Mouse (Mus musculus): Measurements from ENCODE around the gene Pfas. TPM values are rescaled to one million over a fixed set of nuclear protein-coding genes. Genes with fewer than 3 reads are reported as not detected.

The Pfas gene
- polyA plus RNA-seq (2012; fragmentation: generic; extraction: Trizol): 9.1 TPM

DNA sequence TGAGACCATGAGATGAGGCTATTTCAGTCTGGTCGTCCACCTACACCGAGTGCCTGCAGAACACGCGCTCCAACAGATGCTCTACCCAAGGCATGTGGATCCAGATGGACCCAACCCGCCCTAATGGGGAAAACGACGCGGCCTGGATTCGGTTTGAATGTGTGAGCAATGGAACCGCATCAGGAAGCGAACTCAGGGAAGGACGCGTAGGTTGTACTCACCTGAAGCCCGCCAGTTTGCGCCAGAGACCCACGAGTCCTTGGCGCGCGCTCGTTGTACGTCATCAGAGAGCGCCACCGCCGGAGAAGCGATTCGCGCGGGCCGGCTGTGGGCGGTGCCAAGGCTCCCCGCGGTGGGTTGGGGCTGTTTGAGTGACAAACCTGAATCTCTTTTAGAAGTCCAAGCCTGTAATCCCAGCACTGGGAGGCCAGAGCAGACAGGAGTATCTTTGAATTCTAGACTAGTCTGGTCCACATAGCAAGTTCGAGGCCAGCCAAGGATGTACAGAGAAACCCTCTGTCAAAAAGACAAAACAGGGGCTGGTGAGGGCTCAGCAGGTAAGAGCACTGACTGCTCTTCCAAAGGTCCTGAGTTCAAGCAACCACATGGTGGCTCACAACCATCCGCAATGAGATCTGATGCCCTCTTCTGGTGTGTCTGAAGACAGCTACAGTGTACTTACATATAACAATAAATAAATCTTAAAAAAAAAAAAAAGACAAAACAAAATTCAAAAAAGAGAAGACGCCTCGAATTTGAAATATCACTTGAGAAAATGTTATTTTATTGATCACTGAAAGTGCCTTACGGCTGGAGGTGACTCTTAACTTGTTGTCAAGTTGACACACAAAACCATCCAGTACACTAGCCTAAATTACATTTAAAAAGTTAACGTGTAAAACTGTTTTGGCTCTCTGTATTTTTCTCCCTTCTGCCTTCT is at the start of gene Pfas:
TSS of gene Pfas (minus strand) at position 279 of the 940 bp plus-strand sequence.
- Histone ChIP-seq H3ac (ENCODE audit: control insufficient read depth, insufficient read length) (no peak within 1 kb of the TSS), H3K36me3 (ENCODE audit: control insufficient read depth, insufficient read depth) (no peaks in the 10 kb centered on the region), H3K27me3 (ENCODE audit: control insufficient read depth, insufficient read depth, insufficient read length) (no peaks in the 10 kb centered on the region), H3K79me2 (ENCODE audit: control insufficient read depth, insufficient read depth) (peaks cover 30% of the 10 kb centered on the region), H3K4me2 (ENCODE audit: low read depth) (peak within 1 kb of the TSS; percentile 69), H3K4me3 (peak within 1 kb of the TSS; percentile 54)
- TF ChIP-seq USF1 (IDR thresholded peaks at IDR 0.05; ENCODE audit: low read depth) (no peak), TCF12 (IDR thresholded peaks at IDR 0.05; ENCODE audit: insufficient read depth, poor library complexity, severe bottlenecking) (no peak), MYOD1 (IDR thresholded peaks at IDR 0.05; ENCODE audit: control insufficient read depth in 1 of 3, insufficient read length in 2 of 3, low read depth in 2 of 3) (no peak), MYOG (IDR thresholded peaks at IDR 0.05; ENCODE audit: control insufficient read depth in 1 of 3, insufficient read depth in 1 of 3, insufficient read length in 2 of 3, low read depth in 2 of 3) (no peak), MAX (IDR thresholded peaks at IDR 0.05; ENCODE audit: low read depth) (no peak), REST (IDR thresholded peaks at IDR 0.05; ENCODE audit: insufficient read depth, insufficient read length) (no peak), POLR2AphosphoS2 (IDR thresholded peaks at IDR 0.05; ENCODE audit: insufficient read length, low read depth) (peak; percentile 91), TCF3 (IDR thresholded peaks at IDR 0.05; ENCODE audit: insufficient read length, low read depth) (no peak), POLR2A (IDR thresholded peaks at IDR 0.05; ENCODE audit: insufficient read length, low read depth) (peak; percentile 70), SRF (IDR thresholded peaks at IDR 0.05; ENCODE audit: control insufficient read depth, insufficient read length, low read depth) (peak; percentile 84), CEBPB (IDR thresholded peaks at IDR 0.05; ENCODE audit: insufficient read depth, poor library complexity, severe bottlenecking) (no peak), E2F4 (IDR thresholded peaks at IDR 0.05; ENCODE audit: insufficient read depth) (peak; percentile 61)

DNA sequence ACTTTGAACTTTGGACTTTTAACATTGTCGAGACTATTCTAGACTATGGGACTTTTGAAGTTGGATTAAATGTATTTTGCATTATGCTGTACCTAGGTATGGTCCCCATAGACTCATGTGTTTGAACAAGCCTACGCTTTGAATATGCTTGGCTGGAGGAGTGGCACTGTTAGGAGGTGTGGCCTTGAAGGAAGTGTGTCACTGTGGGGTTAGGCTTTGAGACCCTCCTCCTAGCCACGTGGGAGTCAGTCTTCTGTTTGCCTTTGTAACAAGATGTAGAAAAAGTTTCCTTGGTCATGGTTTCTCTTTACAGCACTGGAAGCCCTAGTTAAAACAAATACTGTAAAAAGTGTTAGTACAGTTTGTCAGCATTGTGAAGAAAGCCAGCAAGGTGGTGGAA is 45.6 kb upstream of the Pfas start:
- Histone ChIP-seq H3K4me2 (ENCODE audit: low read depth) (no peak overlapping the region), H3K27me3 (ENCODE audit: control insufficient read depth, insufficient read depth, insufficient read length) (no peaks in the 10 kb centered on the region), H3K36me3 (ENCODE audit: control insufficient read depth, insufficient read depth) (no peaks in the 10 kb centered on the region), H3ac (ENCODE audit: control insufficient read depth, insufficient read length) (no peak overlapping the region), H3K4me3 (no peak overlapping the region), H3K79me2 (ENCODE audit: control insufficient read depth, insufficient read depth) (peaks cover 32% of the 10 kb centered on the region)
- TF ChIP-seq MAX (IDR thresholded peaks at IDR 0.05; ENCODE audit: low read depth): no peak
- TF ChIP-seq MYOG (IDR thresholded peaks at IDR 0.05; ENCODE audit: control insufficient read depth in 1 of 3, insufficient read depth in 1 of 3, insufficient read length in 2 of 3, low read depth in 2 of 3): no peak
- TF ChIP-seq POLR2AphosphoS2 (IDR thresholded peaks at IDR 0.05; ENCODE audit: insufficient read length, low read depth): no peak
- no peak for TF ChIP-seq MYOD1 (IDR thresholded peaks at IDR 0.05; ENCODE audit: control insufficient read depth in 1 of 3, insufficient read length in 2 of 3, low read depth in 2 of 3)
- TF ChIP-seq CEBPB (IDR thresholded peaks at IDR 0.05; ENCODE audit: insufficient read depth, poor library complexity, severe bottlenecking): no peak
- no peak for TF ChIP-seq TCF3 (IDR thresholded peaks at IDR 0.05; ENCODE audit: insufficient read length, low read depth)
- no peak for TF ChIP-seq E2F4 (IDR thresholded peaks at IDR 0.05; ENCODE audit: insufficient read depth)
- no peak for TF ChIP-seq REST (IDR thresholded peaks at IDR 0.05; ENCODE audit: insufficient read depth, insufficient read length)
- no peak for TF ChIP-seq POLR2A (IDR thresholded peaks at IDR 0.05; ENCODE audit: insufficient read length, low read depth)
- no peak for TF ChIP-seq USF1 (IDR thresholded peaks at IDR 0.05; ENCODE audit: low read depth)
- no peak for TF ChIP-seq SRF (IDR thresholded peaks at IDR 0.05; ENCODE audit: control insufficient read depth, insufficient read length, low read depth)
- TF ChIP-seq TCF12 (IDR thresholded peaks at IDR 0.05; ENCODE audit: insufficient read depth, poor library complexity, severe bottlenecking): no peak

DNA sequence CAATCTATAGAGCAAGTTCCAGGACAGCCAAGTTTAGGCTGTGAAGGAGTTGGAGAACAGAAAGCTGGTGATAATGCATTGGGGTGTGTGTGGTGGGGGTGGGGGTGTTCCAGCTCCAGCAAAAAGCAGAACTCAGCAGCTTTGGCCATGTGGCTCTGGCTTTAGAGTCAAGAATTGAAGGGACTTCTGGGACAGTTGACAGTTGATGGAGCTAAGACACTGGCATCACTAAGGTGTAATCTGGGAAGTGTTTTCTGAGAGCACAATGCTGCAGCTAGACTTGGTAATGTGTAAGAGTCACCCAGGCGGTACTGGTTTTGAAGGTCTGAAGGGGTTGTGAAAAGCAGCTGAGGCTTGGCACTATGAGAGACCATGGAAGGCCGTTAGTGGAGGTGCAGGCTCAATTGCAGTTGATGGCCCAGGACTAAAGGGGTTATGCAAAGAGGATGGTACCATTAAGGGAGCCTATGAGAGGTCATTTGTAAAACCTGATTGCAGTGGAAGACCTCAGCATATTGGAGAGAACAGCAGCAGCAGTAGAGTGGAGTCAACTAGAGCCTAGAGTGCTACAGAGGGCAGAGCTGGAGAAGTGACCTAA is 44.7 kb upstream of the Pfas start:
- Histone ChIP-seq H3K36me3 (ENCODE audit: control insufficient read depth, insufficient read depth) (no peaks in the 10 kb centered on the region), H3ac (ENCODE audit: control insufficient read depth, insufficient read length) (no peak overlapping the region), H3K27me3 (ENCODE audit: control insufficient read depth, insufficient read depth, insufficient read length) (no peaks in the 10 kb centered on the region), H3K4me3 (no peak overlapping the region), H3K79me2 (ENCODE audit: control insufficient read depth, insufficient read depth) (peaks cover 33% of the 10 kb centered on the region), H3K4me2 (ENCODE audit: low read depth) (no peak overlapping the region)
- TF ChIP-seq POLR2A (IDR thresholded peaks at IDR 0.05; ENCODE audit: insufficient read length, low read depth) (no peak), MAX (IDR thresholded peaks at IDR 0.05; ENCODE audit: low read depth) (no peak), MYOD1 (IDR thresholded peaks at IDR 0.05; ENCODE audit: control insufficient read depth in 1 of 3, insufficient read length in 2 of 3, low read depth in 2 of 3) (no peak), USF1 (IDR thresholded peaks at IDR 0.05; ENCODE audit: low read depth) (no peak), TCF3 (IDR thresholded peaks at IDR 0.05; ENCODE audit: insufficient read length, low read depth) (no peak), MYOG (IDR thresholded peaks at IDR 0.05; ENCODE audit: control insufficient read depth in 1 of 3, insufficient read depth in 1 of 3, insufficient read length in 2 of 3, low read depth in 2 of 3) (no peak), POLR2AphosphoS2 (IDR thresholded peaks at IDR 0.05; ENCODE audit: insufficient read length, low read depth) (no peak), TCF12 (IDR thresholded peaks at IDR 0.05; ENCODE audit: insufficient read depth, poor library complexity, severe bottlenecking) (no peak), E2F4 (IDR thresholded peaks at IDR 0.05; ENCODE audit: insufficient read depth) (no peak), SRF (IDR thresholded peaks at IDR 0.05; ENCODE audit: control insufficient read depth, insufficient read length, low read depth) (no peak), CEBPB (IDR thresholded peaks at IDR 0.05; ENCODE audit: insufficient read depth, poor library complexity, severe bottlenecking) (no peak), REST (IDR thresholded peaks at IDR 0.05; ENCODE audit: insufficient read depth, insufficient read length) (no peak)

GRCm38 (mm10) chr11:69051771-69052170 is 43.5 kb upstream of the Pfas start:
- Histone ChIP-seq H3K79me2 (ENCODE audit: control insufficient read depth, insufficient read depth) (peaks cover 39% of the 10 kb centered on the region), H3K4me3 (no peak overlapping the region), H3K27me3 (ENCODE audit: control insufficient read depth, insufficient read depth, insufficient read length) (no peaks in the 10 kb centered on the region), H3K4me2 (ENCODE audit: low read depth) (no peak overlapping the region), H3K36me3 (ENCODE audit: control insufficient read depth, insufficient read depth) (no peaks in the 10 kb centered on the region), H3ac (ENCODE audit: control insufficient read depth, insufficient read length) (no peak overlapping the region)
- TF ChIP-seq SRF (IDR thresholded peaks at IDR 0.05; ENCODE audit: control insufficient read depth, insufficient read length, low read depth) (no peak), REST (IDR thresholded peaks at IDR 0.05; ENCODE audit: insufficient read depth, insufficient read length) (no peak), TCF12 (IDR thresholded peaks at IDR 0.05; ENCODE audit: insufficient read depth, poor library complexity, severe bottlenecking) (no peak), USF1 (IDR thresholded peaks at IDR 0.05; ENCODE audit: low read depth) (no peak), MAX (IDR thresholded peaks at IDR 0.05; ENCODE audit: low read depth) (no peak), CEBPB (IDR thresholded peaks at IDR 0.05; ENCODE audit: insufficient read depth, poor library complexity, severe bottlenecking) (no peak), TCF3 (IDR thresholded peaks at IDR 0.05; ENCODE audit: insufficient read length, low read depth) (no peak), E2F4 (IDR thresholded peaks at IDR 0.05; ENCODE audit: insufficient read depth) (no peak), MYOD1 (IDR thresholded peaks at IDR 0.05; ENCODE audit: control insufficient read depth in 1 of 3, insufficient read length in 2 of 3, low read depth in 2 of 3) (no peak), POLR2AphosphoS2 (IDR thresholded peaks at IDR 0.05; ENCODE audit: insufficient read length, low read depth) (no peak), MYOG (IDR thresholded peaks at IDR 0.05; ENCODE audit: control insufficient read depth in 1 of 3, insufficient read depth in 1 of 3, insufficient read length in 2 of 3, low read depth in 2 of 3) (no peak)
